Mouse (Mus musculus): ENCODE results near the gene Ap2a2. TPM values are rescaled to one million over a fixed set of nuclear protein-coding genes. Genes with fewer than 3 reads are reported as not detected.

The Ap2a2 gene
- polyA plus RNA-seq, 1 experiment from 2014 or later = 33.8 TPM

- H3K9ac ChIP-seq (replicated peaks) = no peak overlapping the region
- no peak overlapping the region for H3K4me3 ChIP-seq (ENCODE audit: low read depth, low read length)
- no peaks in the 10 kb centered on the region; the same call in 1 of the 2 replicates for H3K4me1 ChIP-seq (ENCODE audit: insufficient read depth)
- ATAC-seq (no peak), DNase-seq (no peak)
- TF ChIP-seq EP300 (IDR thresholded peaks at IDR 0.05; ENCODE audit: low read depth) (no peak), CTCF (IDR thresholded peaks at IDR 0.05; ENCODE audit: low read depth) (no peak)
- H3K36me3 ChIP-seq (replicated peaks; ENCODE audit: insufficient read depth, low read length) = peaks cover 7% of the 10 kb centered on the region; the same call in 1 of the 2 replicates
- H3K27me3 ChIP-seq (ENCODE audit: insufficient read depth, low read length) = no peaks in the 10 kb centered on the region
- H3K9me3 ChIP-seq (ENCODE audit: low read length) = no peaks in the 10 kb centered on the region
- H3K27ac ChIP-seq (ENCODE audit: low read depth) = no peak overlapping the region
- 85% methylated on average over 4 of the region's 4 CpGs for WGBS (ENCODE audit: insufficient replicate concordance)
- no peak overlapping the region for H3K4me2 ChIP-seq (ENCODE audit: low read depth, low read length)
These were observed 37.7 kb upstream of the Ap2a2 start for GRCm38 (mm10) chr7:141524271-141524670.

- H3K27ac ChIP-seq (ENCODE audit: low read depth) = no peak overlapping the region
- H3K27me3 ChIP-seq (ENCODE audit: insufficient read depth, low read length) = no peaks in the 10 kb centered on the region
- TF ChIP-seq EP300 (IDR thresholded peaks at IDR 0.05; ENCODE audit: low read depth) = no peak
- TF ChIP-seq CTCF (IDR thresholded peaks at IDR 0.05; ENCODE audit: low read depth) = peak; percentile 98
- DNase-seq (peak; percentile 86), ATAC-seq (peak; percentile 86)
- 58% methylated on average over 6 of the region's 6 CpGs for WGBS (ENCODE audit: insufficient replicate concordance)
- H3K36me3 ChIP-seq (replicated peaks; ENCODE audit: insufficient read depth, low read length) = peaks cover 9% of the 10 kb centered on the region
- no peaks in the 10 kb centered on the region for H3K9me3 ChIP-seq (ENCODE audit: low read length)
- H3K4me3 ChIP-seq (ENCODE audit: low read depth, low read length) = no peak overlapping the region
- H3K9ac ChIP-seq (replicated peaks) = no peak overlapping the region
- H3K4me1 ChIP-seq (ENCODE audit: insufficient read depth) = no peaks in the 10 kb centered on the region
- H3K4me2 ChIP-seq (ENCODE audit: low read depth, low read length) = no peak overlapping the region
These were observed 37.0 kb upstream of the Ap2a2 start for GRCm38 (mm10) chr7:141524760-141525579.

- DNase-seq (no peak), ATAC-seq (no peak)
- no peak for TF ChIP-seq CTCF (IDR thresholded peaks at IDR 0.05; ENCODE audit: low read depth)
- no peak for TF ChIP-seq EP300 (IDR thresholded peaks at IDR 0.05; ENCODE audit: low read depth)
- no peak overlapping the region for H3K4me2 ChIP-seq (ENCODE audit: low read depth, low read length)
- H3K4me3 ChIP-seq (ENCODE audit: low read depth, low read length) = no peak overlapping the region
- H3K27ac ChIP-seq (ENCODE audit: low read depth) = no peak overlapping the region
- H3K36me3 ChIP-seq (replicated peaks; ENCODE audit: insufficient read depth, low read length) = peaks cover 11% of the 10 kb centered on the region
- no peak overlapping the region for H3K9ac ChIP-seq (replicated peaks)
- H3K4me1 ChIP-seq (ENCODE audit: insufficient read depth) = no peaks in the 10 kb centered on the region
- H3K27me3 ChIP-seq (ENCODE audit: insufficient read depth, low read length) = no peaks in the 10 kb centered on the region
- H3K9me3 ChIP-seq (ENCODE audit: low read length) = no peaks in the 10 kb centered on the region
- 89% methylated on average over 4 of the region's 4 CpGs for WGBS (ENCODE audit: insufficient replicate concordance)
These were observed 36.4 kb upstream of the Ap2a2 start for GRCm38 (mm10) chr7:141525580-141525925.

GRCm38 (mm10) chr7:141535570-141535969 lies 26.4 kb upstream of the Ap2a2 start:
- Histone ChIP-seq H3K9ac (replicated peaks) (no peak overlapping the region), H3K4me1 (ENCODE audit: insufficient read depth) (peaks cover 23% of the 10 kb centered on the region), H3K4me3 (ENCODE audit: low read depth, low read length) (no peak overlapping the region), H3K36me3 (replicated peaks; ENCODE audit: insufficient read depth, low read length) (no peaks in the 10 kb centered on the region), H3K27me3 (ENCODE audit: insufficient read depth, low read length) (no peaks in the 10 kb centered on the region), H3K4me2 (ENCODE audit: low read depth, low read length) (no peak overlapping the region), H3K27ac (ENCODE audit: low read depth) (no peak overlapping the region), H3K9me3 (ENCODE audit: low read length) (no peaks in the 10 kb centered on the region)
- ATAC-seq = no peak
- no peak for DNase-seq
- TF ChIP-seq EP300 (IDR thresholded peaks at IDR 0.05; ENCODE audit: low read depth) = no peak
- WGBS (ENCODE audit: insufficient replicate concordance) = 78% methylated on average over 1 of the region's 1 CpGs

GRCm38 (mm10) chr7:141538852-141539555 lies 23.0 kb upstream of the Ap2a2 start:
- H3K36me3 ChIP-seq (replicated peaks; ENCODE audit: insufficient read depth, low read length) = no peaks in the 10 kb centered on the region
- no peak for DNase-seq
- 7% methylated on average over 18 of the region's 18 CpGs for WGBS (ENCODE audit: insufficient replicate concordance)

GRCm38 (mm10) chr7:141539556-141540311 lies 22.2 kb upstream of the Ap2a2 start, which contains the start of gene Chid1:
Gene Chid1 (minus strand): TSS chr7:141539857.
- H3K27ac ChIP-seq (ENCODE audit: low read depth) = peak within 1 kb of the TSS; percentile 84
- ATAC-seq (peak; percentile 93), DNase-seq (peak; percentile 100)
- no peaks in the 10 kb centered on the region for H3K27me3 ChIP-seq (ENCODE audit: insufficient read depth, low read length)
- H3K4me3 ChIP-seq (ENCODE audit: low read depth, low read length) = peak within 1 kb of the TSS; percentile 74
- no peaks in the 10 kb centered on the region for H3K9me3 ChIP-seq (ENCODE audit: low read length)
- WGBS (ENCODE audit: insufficient replicate concordance) = under 1% methylated on average over 46 of the region's 46 CpGs
- peaks cover 28% of the 10 kb centered on the region for H3K4me1 ChIP-seq (ENCODE audit: insufficient read depth)
- TF ChIP-seq EP300 (IDR thresholded peaks at IDR 0.05; ENCODE audit: low read depth) (no peak), CTCF (IDR thresholded peaks at IDR 0.05; ENCODE audit: low read depth) (0 out of 2 replicates have a peak, but pooled peaks have one; percentile 1)
- H3K9ac ChIP-seq (replicated peaks) = peak within 1 kb of the TSS; percentile 81
- peak within 1 kb of the TSS; percentile 93 for H3K4me2 ChIP-seq (ENCODE audit: low read depth, low read length)
- H3K36me3 ChIP-seq (replicated peaks; ENCODE audit: insufficient read depth, low read length) = no peaks in the 10 kb centered on the region

More at GRCm38 (mm10) chr7:141538852-141539555, 23.0 kb upstream of the Ap2a2 start:
- Histone ChIP-seq H3K4me1 (ENCODE audit: insufficient read depth) (peaks cover 31% of the 10 kb centered on the region), H3K4me2 (ENCODE audit: low read depth, low read length) (peak overlapping the region; percentile 93), H3K27me3 (ENCODE audit: insufficient read depth, low read length) (no peaks in the 10 kb centered on the region), H3K27ac (ENCODE audit: low read depth) (peak overlapping the region; percentile 84), H3K9ac (replicated peaks) (peak overlapping the region; percentile 81), H3K4me3 (ENCODE audit: low read depth, low read length) (peak overlapping the region; percentile 74), H3K9me3 (ENCODE audit: low read length) (no peaks in the 10 kb centered on the region)
- peak; percentile 18 for ATAC-seq
- TF ChIP-seq CTCF (IDR thresholded peaks at IDR 0.05; ENCODE audit: low read depth) (no peak), EP300 (IDR thresholded peaks at IDR 0.05; ENCODE audit: low read depth) (no peak)

All from liver, postnatal 0 days (tissue).